Mouse (Mus musculus) liver, embryonic 14.5 days (tissue): ENCODE results near the gene Kalrn.

ENCODE experiments used
- CTCF ChIP-seq: IDR thresholded peaks from 2 replicates; pipeline ENCODE4 v1.5.1; 2016; ENCODE audit warnings: antibody characterized with exemption, low read depth, control low read depth
- EP300 ChIP-seq: IDR thresholded peaks from 2 replicates; pipeline ENCODE4 v1.6.1; 2016; ENCODE audit warnings: antibody characterized with exemption, low read depth

DNA sequence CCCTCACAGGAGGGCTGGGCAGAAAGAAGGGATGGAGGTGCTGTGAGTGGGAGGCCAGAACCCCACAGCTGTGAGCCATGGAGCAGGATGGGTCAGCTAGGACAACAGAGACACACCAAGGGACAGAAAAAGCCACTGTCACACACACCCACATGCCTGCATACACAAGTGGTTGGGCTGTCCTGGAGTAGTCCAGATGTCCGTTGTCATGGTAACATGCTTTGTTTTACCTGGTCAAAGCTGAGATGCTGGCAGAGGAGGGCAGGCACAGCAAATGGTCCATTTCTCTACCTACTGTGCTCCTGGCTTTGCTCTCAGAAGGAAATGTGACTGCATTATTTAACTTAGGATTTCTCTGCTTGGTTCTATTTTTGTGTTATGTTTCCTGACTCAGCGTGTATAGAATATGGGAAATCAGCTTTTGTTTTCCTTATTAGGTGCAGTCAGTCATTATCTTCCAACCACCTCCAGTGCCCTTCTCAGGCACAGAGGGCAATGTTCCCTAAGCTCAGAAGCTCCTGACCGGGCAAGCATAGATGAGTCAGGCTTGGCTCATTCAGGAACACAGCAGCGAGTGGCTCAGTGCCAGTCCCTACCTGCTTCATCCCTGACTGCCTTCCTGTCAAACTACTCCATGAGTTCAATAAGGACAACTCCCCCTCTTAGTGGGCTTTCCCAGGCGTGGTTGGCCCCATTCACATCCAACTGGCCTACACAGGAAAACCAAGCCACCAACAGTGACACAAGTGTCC lies 183.6 kb downstream of the Kalrn start:
- no peak for TF ChIP-seq EP300
- no peak for TF ChIP-seq CTCF
